Mouse (Mus musculus) left cerebral cortex, adult 2 months (tissue): ENCODE data around the gene Slu7. TPM values are rescaled to one million over a fixed set of nuclear protein-coding genes. Genes with fewer than 3 reads are reported as not detected.

Source experiments
- DNase-seq, 2 experiments: peaks; one replicate each; pipeline ENCODE4 v3.0.0; 2021 to 2022; ENCODE audit warnings: low spot score in 2 of 2, mixed read lengths in 1 of 2; ENCODE audit errors: extremely low spot score in 1 of 2
- H3K27ac ChIP-seq: fragments of 200-600 bp; 2 replicates; pipeline ENCODE4 v1.8.1; 2022
- H3K4me3 ChIP-seq: fragments of 200-600 bp; 2 replicates; pipeline ENCODE4 v1.8.1; 2022
- CTCF ChIP-seq: fragments of 200-600 bp; IDR thresholded peaks from 2 replicates; pipeline ENCODE4 v1.8.1; 2022; ENCODE audit warnings: antibody characterized with exemption, mild to moderate bottlenecking, moderate library complexity
- intact Hi-C: fragments of 180-260 bp; cut with DNase I; formaldehyde crosslinking; loops from one replicate; pipeline ENCODE4 v1.15.1; 2025
- long read RNA-seq, 2 experiments: library from polyadenylated mRNA; stranded (forward); transcript quantifications; one replicate each; pipeline ENCODE4 v2.0.0; 2021; ENCODE audit warnings: borderline mapping rate in 2 of 2
- total RNA-seq, 2 experiments: library from RNA; stranded (reverse); gene quantifications; 2 replicates each; pipeline ENCODE4 v1.2.3; 2021

The Slu7 gene
- total RNA-seq = 10 to 100 TPM; 54.2 to 56.7 TPM
- long read RNA-seq, experiment 1, transcript Slu7-201 (16 exons, 3,625 nt) = major isoform, 36 of 80 reads
- long read RNA-seq, experiment 1, partial matches to known transcripts = 6 of 80 reads
- long read RNA-seq, experiment 1, other reads (novel, unspliced or antisense) = 37 of 80 reads
- long read RNA-seq, experiment 2, transcript Slu7-201 (16 exons, 3,625 nt) = major isoform, 20 of 56 reads
- long read RNA-seq, experiment 2, partial matches to known transcripts = 3 of 56 reads
- long read RNA-seq, experiment 2, other reads (novel, unspliced or antisense) = 31 of 56 reads

- TF ChIP-seq CTCF = peak; percentile 16
- intact Hi-C loops = no loop called here
- H3K4me3 ChIP-seq = peak within 1 kb of the TSS; percentile 63
- peak; percentile 63 to 66 for DNase-seq
- peak within 1 kb of the TSS; percentile 84 for H3K27ac ChIP-seq
These were observed at the start of gene Slu7 for GRCm38 (mm10) chr11:43433254-43434023. Gene Slu7 (plus strand): TSS chr11:43433744.

- H3K4me3 ChIP-seq = peak overlapping the region; percentile 46
- no peak for TF ChIP-seq CTCF
- peak; percentile 14 to 39 for DNase-seq
- peak overlapping the region; percentile 54 for H3K27ac ChIP-seq
- intact Hi-C loops = no loop called here
These were observed 48.4 kb upstream of the Slu7 start for GRCm38 (mm10) chr11:43385055-43385649.

GRCm38 (mm10) chr11:43385716-43386115 lies 47.8 kb upstream of the Slu7 start:
- peak overlapping the region; percentile 46 for H3K4me3 ChIP-seq
- peak overlapping the region; percentile 36; the same call in 1 of the 2 replicates for H3K27ac ChIP-seq
- intact Hi-C loops = no loop called here
- TF ChIP-seq CTCF = no peak
- DNase-seq = no peak

- no peak overlapping the region for H3K4me3 ChIP-seq
- intact Hi-C loops = no loop called here
- H3K27ac ChIP-seq = no peak overlapping the region
- TF ChIP-seq CTCF = no peak
- no peak for DNase-seq
These were observed 46.3 kb upstream of the Slu7 start for GRCm38 (mm10) chr11:43387004-43387880.

- no peak for DNase-seq
- no peak overlapping the region for H3K4me3 ChIP-seq
- intact Hi-C loops = no loop called here
- no peak for TF ChIP-seq CTCF
- H3K27ac ChIP-seq = no peak overlapping the region
These were observed 45.1 kb upstream of the Slu7 start for GRCm38 (mm10) chr11:43388122-43389097.

- no peak for TF ChIP-seq CTCF
These were observed 44.4 kb upstream of the Slu7 start for GRCm38 (mm10) chr11:43389118-43389517.

GRCm38 (mm10) chr11:43392757-43393156 lies 40.8 kb upstream of the Slu7 start:
- DNase-seq = no peak
- TF ChIP-seq CTCF = no peak
- intact Hi-C loops = no loop called here
- Histone ChIP-seq H3K27ac (no peak overlapping the region), H3K4me3 (no peak overlapping the region)

More at GRCm38 (mm10) chr11:43389118-43389517, 44.4 kb upstream of the Slu7 start:
- DNase-seq = no peak
- Histone ChIP-seq H3K27ac (no peak overlapping the region), H3K4me3 (no peak overlapping the region)
- intact Hi-C loops = no loop called here

- H3K4me3 ChIP-seq = no peak overlapping the region
- TF ChIP-seq CTCF = no peak
- DNase-seq = no peak
- H3K27ac ChIP-seq = no peak overlapping the region
- intact Hi-C loops = no loop called here
These were observed 40.2 kb upstream of the Slu7 start for GRCm38 (mm10) chr11:43393325-43393724.

GRCm38 (mm10) chr11:43395073-43395948 lies 38.2 kb upstream of the Slu7 start:
- Histone ChIP-seq H3K4me3 (no peak overlapping the region), H3K27ac (no peak overlapping the region)
- intact Hi-C loops = no loop called here
- no peak for DNase-seq
- TF ChIP-seq CTCF = no peak
